Mouse (Mus musculus) brown adipose tissue, adult 24 weeks (tissue): ENCODE data around the gene Retnla. TPM values are rescaled to one million over a fixed set of nuclear protein-coding genes. Genes with fewer than 3 reads are reported as not detected.
"Not testable (repeated sequence)": the region's sequence is repeated elsewhere in the genome, so short reads cannot be mapped to it uniquely, and the experiment has no call there.

Experiments used
- H3K27ac ChIP-seq: fragments of 200-500 bp; replicated peaks from 2 replicates; pipeline ENCODE4 v1.5.1; 2012; ENCODE audit warnings: low read depth, mild to moderate bottlenecking, low read length
- H3K4me1 ChIP-seq: fragments of 200-500 bp; 2 replicates; pipeline ENCODE4 v1.6.1; 2012; ENCODE audit warnings: low read length, mixed read lengths; ENCODE audit not compliant: control insufficient read depth, insufficient read depth, insufficient read length
- H3K4me3 ChIP-seq: fragments of 200-500 bp; 2 replicates; pipeline ENCODE4 v1.5.1; 2012; ENCODE audit warnings: low read depth, mild to moderate bottlenecking, low read length, moderate library complexity; ENCODE audit not compliant: insufficient read depth
- polyA plus RNA-seq: library from polyadenylated mRNA; stranded (reverse); fragments of >200 nt; gene quantifications from 2 replicates; pipeline ENCODE4 v1.2.4, GENCODE M21; 2012; ENCODE audit not compliant: missing spikeins, insufficient read depth, insufficient read length

Gene Retnla
- polyA plus RNA-seq, 1 experiment = 273 TPM

- H3K4me1 ChIP-seq, H3K27ac ChIP-seq: not testable (repeated sequence)
Measured at GRCm38 (mm10) chr16:48865004-48865403, 22.7 kb downstream of the Retnla start.

GRCm38 (mm10) chr16:48867690-48868089, 25.3 kb downstream of the Retnla start:
- H3K27ac ChIP-seq = no peak overlapping the region
- H3K4me3 ChIP-seq = no peak overlapping the region
- no peaks in the 10 kb centered on the region for H3K4me1 ChIP-seq

More at GRCm38 (mm10) chr16:48865004-48865403, 22.7 kb downstream of the Retnla start:
- H3K4me3 ChIP-seq = not testable (repeated sequence)

- Histone ChIP-seq H3K4me1 (no peaks in the 10 kb centered on the region), H3K27ac (no peak overlapping the region), H3K4me3 (no peak overlapping the region)
Measured at GRCm38 (mm10) chr16:48868663-48869062, 26.3 kb downstream of the Retnla start.

GRCm38 (mm10) chr16:48869671-48870070, 27.3 kb downstream of the Retnla start:
- Histone ChIP-seq H3K4me3 (no peak overlapping the region), H3K27ac (no peak overlapping the region), H3K4me1 (no peaks in the 10 kb centered on the region)

- Histone ChIP-seq H3K4me3 (no peak overlapping the region), H3K4me1 (no peaks in the 10 kb centered on the region), H3K27ac (no peak overlapping the region)
Measured at GRCm38 (mm10) chr16:48871754-48872153, 29.4 kb downstream of the Retnla start.

GRCm38 (mm10) chr16:48872321-48872720, 30.0 kb downstream of the Retnla start, which contains the start of gene Retnlg:
Gene Retnlg (plus strand): TSS chr16:48872621.
- no peak within 1 kb of the TSS for H3K27ac ChIP-seq
- no peak within 1 kb of the TSS for H3K4me3 ChIP-seq
- H3K4me1 ChIP-seq = no peaks in the 10 kb centered on the region

- Histone ChIP-seq H3K27ac (no peak overlapping the region), H3K4me1 (no peaks in the 10 kb centered on the region), H3K4me3 (no peak overlapping the region)
Measured at GRCm38 (mm10) chr16:48890733-48891132, 48.4 kb downstream of the Retnla start.

Other genes starting within 250 kb of the Retnla start
- gene Trat1, start 70.5 kb upstream of the Retnla start, polyA plus RNA-seq = not detected in 2 replicates
- not detected in 2 replicates for gene Retnlb, start 25.7 kb upstream of the Retnla start, polyA plus RNA-seq
- 3.5 TPM in 1 of 2 replicates, not detected in the other for gene Retnlg, start 30.1 kb downstream of the Retnla start, polyA plus RNA-seq
- 3.1 TPM in 2 replicates for gene Dzip3, start 151.6 kb downstream of the Retnla start, polyA plus RNA-seq
- 0.75 and 1.6 TPM in 2 replicates for gene Cip2a, start 151.6 kb downstream of the Retnla start, polyA plus RNA-seq
- not detected in 2 replicates for gene Myh15, start 214.9 kb downstream of the Retnla start, polyA plus RNA-seq